Mouse (Mus musculus) limb, embryonic 11.5 days (tissue): Measurements from ENCODE around the gene Ywhae. TPM values are rescaled to one million over a fixed set of nuclear protein-coding genes. Genes with fewer than 3 reads are reported as not detected.

ENCODE experiments used
- ATAC-seq: fragments of 200-750 bp; cut with Nextera tagmentation; 2 replicates; pipeline ENCODE4 v1.8.0; 2017; ENCODE audit warnings: low read depth; ENCODE audit not compliant: insufficient number of reproducible peaks, low FRiP score, low TSS enrichment
- DNase-seq: peaks from one replicate; pipeline ENCODE4 v3.0.0-alpha.2; 2015; ENCODE audit warnings: low spot score
- H3K27ac ChIP-seq: fragments of 300-500 bp; sonication (generic); replicated peaks from 2 replicates; pipeline ENCODE4 v1.5.1; 2014; ENCODE audit warnings: low read depth, mild to moderate bottlenecking, low read length
- H3K27me3 ChIP-seq: fragments of 300-500 bp; sonication (generic); 2 replicates; pipeline ENCODE4 v1.6.1; 2014; ENCODE audit warnings: mild to moderate bottlenecking, low read length, mixed read lengths; ENCODE audit not compliant: control insufficient read depth, insufficient read depth
- H3K36me3 ChIP-seq: fragments of 300-500 bp; sonication (generic); 2 replicates; pipeline ENCODE4 v1.6.1; 2014; ENCODE audit warnings: mild to moderate bottlenecking, low read length, moderate library complexity, mixed read lengths; ENCODE audit not compliant: control insufficient read depth, insufficient read depth
- H3K4me1 ChIP-seq: fragments of 300-500 bp; sonication (generic); 2 replicates; pipeline ENCODE4 v1.6.1; 2014; ENCODE audit warnings: low read length, mixed read lengths; ENCODE audit not compliant: control insufficient read depth, insufficient read depth
- H3K4me2 ChIP-seq: fragments of 300-500 bp; sonication (generic); 2 replicates; pipeline ENCODE4 v1.6.1; 2014; ENCODE audit warnings: low read depth, mild to moderate bottlenecking, moderate library complexity; ENCODE audit not compliant: severe bottlenecking
- H3K4me3 ChIP-seq: fragments of 300-500 bp; sonication (generic); 2 replicates; pipeline ENCODE4 v1.5.1; 2014; ENCODE audit warnings: low read depth, low read length
- H3K9ac ChIP-seq: fragments of 300-500 bp; sonication (generic); 2 replicates; pipeline ENCODE4 v1.6.1; 2014; ENCODE audit warnings: mild to moderate bottlenecking, low read length
- H3K9me3 ChIP-seq: fragments of 300-500 bp; sonication (generic); 2 replicates; pipeline ENCODE4 v1.6.1; 2016; ENCODE audit warnings: low read length; ENCODE audit not compliant: control insufficient read depth
- WGBS: fragments of 180-500 bp; shearing (Covaris S2); extraction: QIAGEN DNeasy Blood & Tissue Kit; methylation state at CpG from one replicate; pipeline ENCODE4 v1.1.7; 2014; 5-methylcytosine and 5-hydroxymethylcytosine counted together
- polyA plus RNA-seq: library from polyadenylated mRNA; unstranded; fragments of >200 nt; fragmentation: Nextera tagmentation; extraction: Ambion mirVana; gene quantifications from 2 replicates; pipeline ENCODE4 v1.2.1, GENCODE M21; 2014

Gene Ywhae
- polyA plus RNA-seq, 1 experiment from 2014 or later: 1,356 TPM

DNA sequence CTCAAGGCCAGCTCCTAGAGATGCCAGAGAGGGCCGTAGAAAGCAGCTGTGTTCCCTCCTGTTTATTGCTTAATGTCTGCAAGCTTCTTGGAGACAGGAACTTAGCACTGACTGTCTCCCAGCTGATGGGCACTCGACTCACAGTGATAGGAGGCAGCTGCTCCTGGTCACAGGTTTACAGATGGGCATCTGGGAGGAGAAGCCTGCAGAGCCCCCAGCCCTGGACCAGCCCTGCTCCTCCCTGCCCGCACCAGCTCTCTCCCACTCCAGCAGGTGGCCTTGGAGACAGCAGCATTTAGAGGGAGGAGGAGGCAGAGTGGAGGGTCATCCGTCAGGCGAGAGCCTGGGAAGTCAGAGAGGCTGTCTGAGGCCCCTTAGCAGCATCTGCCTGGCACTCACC lies 74.8 kb downstream of the Ywhae start:
- Histone ChIP-seq H3K36me3 (no peaks in the 10 kb centered on the region), H3K9me3 (no peaks in the 10 kb centered on the region), H3K9ac (0 out of 2 replicates have a peak overlapping the region, but pooled peaks have one; percentile 2), H3K27ac (no peak overlapping the region), H3K4me1 (no peaks in the 10 kb centered on the region), H3K4me3 (no peak overlapping the region), H3K27me3 (no peaks in the 10 kb centered on the region), H3K4me2 (no peak overlapping the region)
- 33% methylated on average over 5 of the region's 5 CpGs for WGBS
- ATAC-seq (no peak), DNase-seq (no peak)

DNA sequence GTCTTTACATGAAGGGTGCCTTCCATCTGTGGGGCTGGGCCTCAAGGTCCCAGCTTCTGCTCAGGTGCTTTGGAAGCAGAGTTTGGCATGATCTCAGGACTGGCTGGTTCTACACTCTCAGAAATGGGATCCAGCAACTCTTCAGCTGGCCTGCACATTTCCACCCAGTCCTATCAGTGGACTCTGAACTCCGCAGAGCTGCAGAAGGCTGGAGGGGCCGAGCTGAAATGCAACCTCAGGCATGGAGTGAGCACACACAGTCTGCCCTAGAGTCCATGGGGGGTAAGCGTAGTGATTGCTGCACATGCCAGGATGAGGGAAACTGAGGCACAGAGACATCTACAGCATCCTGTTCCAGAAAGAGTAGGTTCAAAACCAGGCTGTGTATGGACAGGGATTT lies 77.9 kb downstream of the Ywhae start:
- H3K9ac ChIP-seq: no peak overlapping the region
- WGBS: 89% methylated on average over 3 of the region's 3 CpGs
- DNase-seq: no peak
- H3K27ac ChIP-seq: no peak overlapping the region
- no peaks in the 10 kb centered on the region for H3K36me3 ChIP-seq
- no peaks in the 10 kb centered on the region for H3K4me1 ChIP-seq
- H3K27me3 ChIP-seq: no peaks in the 10 kb centered on the region
- H3K4me2 ChIP-seq: no peak overlapping the region
- no peaks in the 10 kb centered on the region for H3K9me3 ChIP-seq
- no peak for ATAC-seq
- no peak overlapping the region for H3K4me3 ChIP-seq

DNA sequence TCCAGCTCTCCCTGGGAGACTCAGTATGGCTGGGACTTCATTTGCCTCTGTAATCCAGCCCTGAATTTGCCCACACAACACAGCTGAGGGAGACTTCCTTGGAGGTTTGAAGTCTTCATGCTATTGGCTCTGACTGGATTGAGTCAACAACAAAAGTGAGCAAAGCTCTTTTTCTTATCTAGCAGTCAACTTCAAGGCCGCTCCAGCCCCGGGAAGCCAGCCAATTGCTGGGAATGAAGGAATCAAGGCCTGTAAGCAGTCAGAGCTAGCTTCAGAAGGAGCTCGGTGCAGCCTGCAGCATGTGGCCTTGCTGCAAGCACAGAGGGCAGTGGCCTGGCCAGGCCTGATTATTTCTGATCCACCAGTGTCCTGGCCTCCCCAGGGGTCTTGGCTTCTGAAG lies 79.2 kb downstream of the Ywhae start:
- H3K4me3 ChIP-seq: no peak overlapping the region
- no peaks in the 10 kb centered on the region for H3K9me3 ChIP-seq
- no peaks in the 10 kb centered on the region for H3K36me3 ChIP-seq
- no peak overlapping the region for H3K4me2 ChIP-seq
- H3K4me1 ChIP-seq: no peaks in the 10 kb centered on the region
- DNase-seq (no peak), ATAC-seq (no peak)
- no peak overlapping the region for H3K9ac ChIP-seq
- no peaks in the 10 kb centered on the region for H3K27me3 ChIP-seq
- no peak overlapping the region for H3K27ac ChIP-seq
- WGBS: 65% methylated on average over 3 of the region's 3 CpGs

DNA sequence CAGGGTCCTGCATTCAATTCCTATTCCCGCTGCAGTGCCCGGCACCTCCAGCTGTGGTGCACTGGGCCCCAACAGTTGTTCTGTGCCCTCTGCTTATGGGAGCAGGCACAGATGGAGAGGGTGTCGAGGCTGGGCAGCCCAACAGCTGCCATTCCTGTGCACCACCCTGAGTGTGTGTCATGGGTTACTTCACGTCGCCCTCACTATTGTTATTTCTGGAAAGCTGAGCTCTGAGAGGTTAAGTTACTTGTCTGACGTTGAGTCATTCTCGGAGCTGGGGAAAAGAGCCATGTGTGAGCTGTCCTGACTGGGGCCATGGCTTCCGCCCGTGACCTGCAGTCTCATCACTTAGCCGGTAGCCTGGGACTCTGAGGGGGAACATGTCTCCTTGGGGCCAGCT lies 80.4 kb downstream of the Ywhae start:
- Histone ChIP-seq H3K9ac (no peak overlapping the region), H3K4me2 (no peak overlapping the region), H3K4me3 (no peak overlapping the region), H3K9me3 (no peaks in the 10 kb centered on the region), H3K27me3 (no peaks in the 10 kb centered on the region), H3K27ac (no peak overlapping the region), H3K36me3 (no peaks in the 10 kb centered on the region), H3K4me1 (0 out of 2 replicates have a peak, but pooled peaks cover 3% of the 10 kb centered on the region)
- ATAC-seq (no peak), DNase-seq (no peak)
- WGBS: 73% methylated on average over 10 of the region's 10 CpGs

Other genes with a start within 250 kb of the Ywhae start
- gene Prpf8, start 246.1 kb upstream of the Ywhae start, polyA plus RNA-seq: 111 and 123 TPM in 2 replicates
- 0.50 and 0.59 TPM in 2 replicates for gene Rilp, start 222.8 kb upstream of the Ywhae start, polyA plus RNA-seq
- gene Scarf1, start 219.3 kb upstream of the Ywhae start, polyA plus RNA-seq: 4.5 and 4.7 TPM in 2 replicates
- gene Slc43a2, start 201.2 kb upstream of the Ywhae start, polyA plus RNA-seq: 4.0 and 4.2 TPM in 2 replicates
- gene Pitpna, start 144.8 kb upstream of the Ywhae start, polyA plus RNA-seq: 67.3 and 70.7 TPM in 2 replicates
- 14.9 and 18.5 TPM in 2 replicates for gene Inpp5k, start 101.9 kb upstream of the Ywhae start, polyA plus RNA-seq
- gene Myo1c, start 82.4 kb upstream of the Ywhae start, polyA plus RNA-seq: 12.8 and 15.8 TPM in 2 replicates
- 107 and 110 TPM in 2 replicates for gene Crk, start 53.6 kb upstream of the Ywhae start, polyA plus RNA-seq
- 0.19 and 0.27 TPM in 2 replicates for gene Doc2b, start 63.2 kb downstream of the Ywhae start, polyA plus RNA-seq
- 1.7 and 2.7 TPM in 2 replicates for gene Rph3al, start 205.6 kb downstream of the Ywhae start, polyA plus RNA-seq